Mouse (Mus musculus): ENCODE data around the gene 1700037H04Rik.
"Not testable (repeated sequence)": the region's sequence is repeated elsewhere in the genome, so short reads cannot be mapped to it uniquely, and the experiment has no call there.

The 1700037H04Rik gene

GRCm38 (mm10) chr2:131127161-131127730, 32.6 kb downstream of the 1700037H04Rik start, which contains the start of gene Hspa12b:
Hspa12b (plus strand) TSS chr2:131127280.
- no peak for DNase-seq (ENCODE audit: low spot score)

- no peak for DNase-seq (ENCODE audit: low spot score)
These were observed 33.7 kb downstream of the 1700037H04Rik start for GRCm38 (mm10) chr2:131125964-131126815.

- no peak for DNase-seq (ENCODE audit: low spot score)
These were observed 34.5 kb downstream of the 1700037H04Rik start for GRCm38 (mm10) chr2:131125157-131125963.

GRCm38 (mm10) chr2:131124166-131124565, 35.7 kb downstream of the 1700037H04Rik start:
- no peak for DNase-seq (ENCODE audit: low spot score)

- DNase-seq (ENCODE audit: low spot score): no peak
These were observed 40.8 kb downstream of the 1700037H04Rik start for GRCm38 (mm10) chr2:131118968-131119574.

GRCm38 (mm10) chr2:131105989-131106388, 53.9 kb downstream of the 1700037H04Rik start:
- no peak for DNase-seq (ENCODE audit: low spot score)

- not testable (repeated sequence) for DNase-seq (ENCODE audit: low spot score)
These were observed 54.8 kb downstream of the 1700037H04Rik start for GRCm38 (mm10) chr2:131105061-131105460.

- DNase-seq (ENCODE audit: low spot score): no peak
These were observed 55.9 kb downstream of the 1700037H04Rik start for GRCm38 (mm10) chr2:131104021-131104420.

GRCm38 (mm10) chr2:131101530-131101929, 58.4 kb downstream of the 1700037H04Rik start:
- no peak for DNase-seq (ENCODE audit: low spot score)

- no peak for DNase-seq (ENCODE audit: low spot score)
These were observed 62.8 kb downstream of the 1700037H04Rik start for GRCm38 (mm10) chr2:131097087-131097486.
